Comparison of ENCODE assay signal across 9 mouse cellular contexts in genomic region chr1:162336640-162337039, GRCm38 (mm10).
DNase-seq lines count a peak whose midpoint lies in the region; ATAC-seq and TF ChIP-seq lines count a peak whose summit lies in the region.
"Had no signal": no experiment of that assay in that cellular context is flagged by ENCODE, and none has a peak within 500 bp of the region (broad histone marks: within the 10 kb centered on the region; RNA-seq: fewer than 3 reads in every experiment).

No protein-coding gene starts in this region.

- no peak overlapping the region for H3K4me2 ChIP-seq in forebrain, embryonic 12.5 days
- H3K4me2 ChIP-seq: heart, embryonic 13.5 days had no signal

- no peaks in the 10 kb centered on the region for H3K27me3 ChIP-seq in forebrain, embryonic 12.5 days
- H3K27me3 ChIP-seq: heart, embryonic 13.5 days had no signal

- no peaks in the 10 kb centered on the region for H3K9me3 ChIP-seq in forebrain, embryonic 12.5 days
- H3K9me3 ChIP-seq: heart, embryonic 13.5 days had no signal

- peak; percentile 46; the same call in 1 of the 2 replicates for ATAC-seq in forebrain, embryonic 12.5 days (ENCODE audit: low FRiP score)
- ATAC-seq in megakaryocyte progenitor cell, adult 5-6 weeks (replicated peaks; ENCODE audit: poor library complexity): peak; percentile 77

- no peak overlapping the region for H3K4me3 ChIP-seq in layer of hippocampus, adult 2 months
- H3K4me3 ChIP-seq in forebrain, embryonic 12.5 days (replicated peaks): no peak overlapping the region
- H3K4me3 ChIP-seq: heart, embryonic 13.5 days had no signal

- TF ChIP-seq CTCF in layer of hippocampus, adult 2 months (conservative IDR thresholded peaks at IDR 0.05): peak; percentile 81

- WGBS in forebrain, embryonic 12.5 days: 30% methylated on average over 1 of the region's 1 CpGs

- peak in 1 of 2 experiments; percentile 58 for DNase-seq in layer of hippocampus, adult 2 months (ENCODE audit: low spot score in 2 of 2)
- DNase-seq in layer of hippocampus, postnatal 36 days: no peak
- DNase-seq in R1 (ENCODE audit: low read depth, low spot score): peak; percentile 68
- DNase-seq in testis, postnatal 14 days (ENCODE audit: low spot score): no peak
- no peak for DNase-seq in thymus, postnatal 36 days
- DNase-seq in left cerebral cortex, adult 9 months (ENCODE audit: low spot score in 2 of 2): no peak

- H3K27ac ChIP-seq in layer of hippocampus, adult 2 months: no peak overlapping the region
- no peak overlapping the region for H3K27ac ChIP-seq in forebrain, embryonic 12.5 days
- H3K27ac ChIP-seq: heart, embryonic 13.5 days had no signal

- H3K4me1 ChIP-seq in forebrain, embryonic 12.5 days: peaks cover 5% of the 10 kb centered on the region; the same call in 1 of the 2 replicates
- H3K4me1 ChIP-seq: heart, embryonic 13.5 days had no signal

- H3K9ac ChIP-seq in forebrain, embryonic 12.5 days: no peak overlapping the region
- H3K9ac ChIP-seq: heart, embryonic 13.5 days had no signal

- H3K36me3 ChIP-seq in forebrain, embryonic 12.5 days (replicated peaks): no peaks in the 10 kb centered on the region
- H3K36me3 ChIP-seq: heart, embryonic 13.5 days had no signal
